In genomic region chr17:43666576-43667289, GRCm38 (mm10) we compare ENCODE assay signal across 8 mouse cellular contexts. TPM values are rescaled to one million over a fixed set of nuclear protein-coding genes. Genes with fewer than 3 reads are reported as not detected.
A peak's percentile ranks its signal among the peaks of the same experiment; 100 is the strongest.
DNase-seq lines count a peak whose midpoint lies in the region; ATAC-seq lines count a peak whose summit lies in the region.

Slc25a27 (minus strand) TSS chr17:43667214.

- peaks cover 19% of the 10 kb centered on the region for H3K4me1 ChIP-seq in hindbrain, embryonic 14.5 days (replicated peaks; ENCODE audit: control insufficient read depth, insufficient read depth, low read length)

- under 1% methylated on average over 41 of the region's 41 CpGs for WGBS in hindbrain, embryonic 14.5 days

- H3K36me3 ChIP-seq in hindbrain, embryonic 14.5 days (replicated peaks; ENCODE audit: control insufficient read depth, insufficient read depth): peaks cover 15% of the 10 kb centered on the region

- H3K9ac ChIP-seq in hindbrain, embryonic 14.5 days: peak within 1 kb of the TSS; percentile 87

- peak within 1 kb of the TSS; percentile 89 for H3K4me3 ChIP-seq in hindbrain, embryonic 14.5 days (replicated peaks; ENCODE audit: low read length)

- peak within 1 kb of the TSS; percentile 68 for H3K4me2 ChIP-seq in hindbrain, embryonic 14.5 days (replicated peaks)

- H3K27me3 ChIP-seq in hindbrain, embryonic 14.5 days (ENCODE audit: control insufficient read depth, insufficient read depth, low read length): no peaks in the 10 kb centered on the region

- no peaks in the 10 kb centered on the region for H3K9me3 ChIP-seq in hindbrain, embryonic 14.5 days (ENCODE audit: control insufficient read depth, low read length)

- peak within 1 kb of the TSS; percentile 78 for H3K27ac ChIP-seq in hindbrain, embryonic 14.5 days

- peak; percentile 84 for DNase-seq in T-cell, adult 2 months (ENCODE audit: low spot score)
- DNase-seq in cerebellum, postnatal 14 days: peak; percentile 90 to 92
- peak; percentile 64 to 77 for DNase-seq in frontal cortex, postnatal 25 days (ENCODE audit: low spot score in 2 of 2)
- peak; percentile 91 for DNase-seq in hindbrain, embryonic 14.5 days (ENCODE audit: low spot score)
- peak; percentile 70 to 74 for DNase-seq in layer of hippocampus, postnatal 25 days (ENCODE audit: extremely low spot score in 1 of 2, low spot score in 1 of 2)
- peak; percentile 86 for DNase-seq in lung, postnatal 14 days
- DNase-seq in ovary, postnatal 36 days (ENCODE audit: low spot score): peak; percentile 83
- peak; percentile 86 for DNase-seq in thymus, postnatal 14 days

- ATAC-seq in hindbrain, embryonic 14.5 days (ENCODE audit: low FRiP score): peak; percentile 97

RNA-seq across cellular contexts. Expression of gene Slc25a27, which starts in this region (rescaled TPM):
- 63.0 and 70.4 TPM in 2 replicates for polyA plus RNA-seq in hindbrain, embryonic 14.5 days (2014; fragmentation: Nextera tagmentation; extraction: Ambion mirVana)
- 10 to 100 TPM; 30.8 to 36.0 TPM for total RNA-seq in layer of hippocampus, postnatal 25 days (2021)

Comparison
In these comparisons a context has a peak if more than half of its experiments do, and no peak if none do; other contexts are left out.
1. Peak in every context shown above with its lines: DNase-seq, ATAC-seq, H3K4me3 ChIP-seq and H3K27ac ChIP-seq.